Mouse (Mus musculus) cerebellum, postnatal 10 days (tissue): ENCODE results near the gene Vasp.

ENCODE experiments used
- DNase-seq, 2 experiments: peaks; one replicate each; pipeline ENCODE4 v3.0.0; 2021; ENCODE audit warnings: mixed read lengths in 2 of 2

The Vasp gene

DNA sequence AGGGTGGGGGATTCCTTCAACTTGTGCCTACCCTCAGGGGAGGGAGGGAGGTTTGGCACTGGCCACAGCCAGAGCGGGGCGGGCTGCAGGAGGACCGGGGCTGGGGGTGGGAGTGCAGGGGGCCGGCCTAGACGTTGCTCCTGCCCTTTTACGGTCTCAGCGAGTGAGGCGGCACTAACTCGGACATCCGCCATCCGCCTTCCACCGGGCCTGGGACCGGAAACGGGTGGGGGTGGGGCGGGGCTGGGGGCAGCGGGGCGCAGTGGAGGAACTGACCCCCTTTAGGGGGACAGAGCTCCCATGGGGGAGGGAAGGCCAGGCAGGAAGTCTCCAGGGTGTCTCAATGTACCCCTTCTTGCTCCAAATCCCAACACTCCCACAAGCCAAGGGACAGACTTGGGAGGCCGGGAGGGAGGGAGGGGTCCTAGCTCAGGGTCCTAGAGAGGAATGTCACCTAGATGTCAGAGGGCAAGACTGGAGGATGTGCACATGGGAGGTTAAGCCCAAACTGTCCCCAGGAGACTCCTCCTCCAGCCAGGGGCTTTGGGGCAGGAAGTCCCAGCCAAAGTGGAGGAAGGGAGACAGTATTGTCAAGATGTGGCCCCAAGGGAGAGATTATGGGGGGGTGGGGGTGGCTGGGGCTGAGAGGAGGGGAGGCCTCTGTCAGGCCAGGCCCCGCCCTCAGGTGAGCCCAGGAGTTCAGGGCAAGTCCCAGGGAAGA lies 1.7 kb downstream of the Vasp start:
- peak; percentile 70 for DNase-seq

GRCm38 (mm10) chr7:19268993-19269681 lies 2.5 kb downstream of the Vasp start:
- no peak for DNase-seq

- DNase-seq: no peak
Measured at GRCm38 (mm10) chr7:19267051-19267450, 4.6 kb downstream of the Vasp start.

- DNase-seq: peak; percentile 57 to 60
Measured at GRCm38 (mm10) chr7:19265928-19266822, 5.4 kb downstream of the Vasp start.

DNA sequence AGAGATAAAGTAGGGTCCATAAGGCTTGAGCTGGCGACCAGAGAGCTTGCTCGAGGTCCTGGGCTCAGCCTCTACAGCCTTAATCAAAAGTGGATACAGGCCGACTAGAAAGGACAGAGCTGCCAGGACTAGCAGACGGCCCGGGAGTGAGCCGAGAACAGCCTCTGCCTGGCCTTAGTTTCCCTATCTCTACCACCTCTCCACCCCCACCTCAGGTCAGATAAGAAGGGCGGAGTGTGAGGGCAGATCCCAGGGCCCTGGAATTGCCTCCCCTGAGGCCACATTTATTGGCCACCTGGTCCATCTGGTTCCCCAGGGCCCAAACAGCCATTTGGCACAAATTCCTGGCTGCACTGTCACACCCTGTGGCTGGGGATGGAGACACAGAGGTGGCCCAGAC lies 6.5 kb downstream of the Vasp start:
- peak; percentile 66 to 69 for DNase-seq

DNA sequence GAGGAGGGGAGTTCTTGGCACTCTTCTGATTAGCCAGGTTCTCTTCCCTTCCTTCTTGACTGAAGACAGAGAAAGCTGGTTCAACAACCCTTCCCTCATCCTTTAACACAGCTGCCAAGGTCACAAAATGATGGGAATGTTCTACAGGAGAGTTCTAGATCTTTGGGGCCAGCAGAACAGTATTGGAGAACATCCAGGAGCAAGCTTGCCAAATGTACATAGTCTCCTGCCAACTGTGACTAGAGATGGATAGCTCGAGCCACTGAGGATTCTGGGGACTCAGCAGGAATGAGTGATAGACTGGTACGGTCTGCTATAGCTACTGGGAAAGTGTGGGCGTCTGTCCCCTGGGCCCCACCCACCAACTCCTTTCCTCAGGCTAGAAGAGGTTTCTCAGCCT lies 13.3 kb downstream of the Vasp start:
- no peak for DNase-seq

DNA sequence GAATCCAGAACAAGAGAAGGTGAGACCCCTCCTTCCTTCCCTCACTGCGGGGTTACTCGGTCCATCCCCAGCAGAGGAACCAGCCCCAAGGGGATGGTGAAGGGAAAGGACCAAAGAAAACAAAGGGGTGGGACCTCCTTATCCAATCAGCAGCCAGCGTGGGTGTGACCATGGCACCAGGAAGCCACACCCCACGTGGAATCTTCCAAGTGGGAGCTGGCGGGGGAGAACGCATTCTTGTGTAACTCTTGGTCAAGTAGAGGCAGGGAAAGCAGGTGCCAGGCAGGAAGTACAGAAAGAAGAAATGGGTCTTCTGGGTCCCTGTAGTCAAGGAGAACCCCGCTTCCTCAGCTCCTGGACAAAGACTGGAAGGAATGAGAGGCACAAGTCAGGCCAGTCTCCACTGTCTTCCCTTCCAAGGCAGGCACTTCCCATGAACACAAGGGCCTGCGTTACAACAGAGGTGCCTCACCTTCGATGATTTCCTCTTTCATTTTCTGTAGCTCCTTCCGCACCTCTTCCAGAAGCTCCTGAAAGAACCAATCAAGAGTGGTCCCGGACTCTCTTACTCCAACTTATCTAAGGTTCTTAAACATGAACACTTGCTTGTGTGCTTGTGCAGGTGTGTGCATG lies 14.1 kb downstream of the Vasp start:
- peak; percentile 48 to 53 for DNase-seq

DNA sequence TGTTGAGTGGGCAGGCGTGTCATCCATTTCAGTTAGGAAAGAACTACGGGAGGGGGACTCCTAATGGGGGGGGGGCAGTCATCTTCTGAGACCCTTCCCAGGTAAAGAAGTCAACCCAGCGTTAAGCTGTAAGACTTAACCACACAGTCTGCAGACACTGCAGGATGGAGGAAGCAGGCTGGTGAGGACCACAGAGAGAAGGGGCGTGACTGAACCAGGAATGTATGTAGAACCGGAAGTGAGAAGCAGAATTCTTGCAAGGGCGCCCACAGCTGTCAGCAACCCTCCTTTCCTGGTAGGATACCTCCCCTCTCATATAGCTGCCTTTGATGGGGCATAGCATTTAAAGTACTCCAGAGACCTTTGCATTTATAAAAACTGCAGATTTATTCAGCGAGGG lies 15.1 kb downstream of the Vasp start:
- DNase-seq: no peak

- DNase-seq: no peak
Measured at GRCm38 (mm10) chr7:19255395-19255794, 16.2 kb downstream of the Vasp start.

DNA sequence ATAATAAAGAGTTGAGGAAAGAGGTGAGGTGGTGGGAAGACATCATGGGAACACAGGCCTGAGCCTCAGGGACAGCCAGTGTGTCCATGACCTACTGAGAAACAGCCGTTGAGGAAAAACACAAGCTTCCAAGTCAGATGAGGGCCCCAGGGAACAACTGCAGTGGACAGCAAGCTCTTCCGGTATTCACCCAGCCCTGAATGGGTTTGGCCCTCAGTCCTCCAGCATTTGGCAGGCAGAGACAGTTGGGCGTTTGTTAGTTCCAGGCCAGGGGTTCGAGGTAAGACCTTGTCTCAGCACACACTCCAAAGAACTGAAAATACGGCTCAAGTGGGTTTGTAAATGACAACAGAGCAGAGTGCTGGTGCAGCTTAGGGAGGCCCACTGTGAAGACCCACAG lies 18.2 kb downstream of the Vasp start:
- DNase-seq: no peak

- DNase-seq: no peak
Measured at GRCm38 (mm10) chr7:19252078-19252477, 19.5 kb downstream of the Vasp start.

- DNase-seq: no peak
Measured at GRCm38 (mm10) chr7:19247511-19247910, 24.1 kb downstream of the Vasp start.

DNA sequence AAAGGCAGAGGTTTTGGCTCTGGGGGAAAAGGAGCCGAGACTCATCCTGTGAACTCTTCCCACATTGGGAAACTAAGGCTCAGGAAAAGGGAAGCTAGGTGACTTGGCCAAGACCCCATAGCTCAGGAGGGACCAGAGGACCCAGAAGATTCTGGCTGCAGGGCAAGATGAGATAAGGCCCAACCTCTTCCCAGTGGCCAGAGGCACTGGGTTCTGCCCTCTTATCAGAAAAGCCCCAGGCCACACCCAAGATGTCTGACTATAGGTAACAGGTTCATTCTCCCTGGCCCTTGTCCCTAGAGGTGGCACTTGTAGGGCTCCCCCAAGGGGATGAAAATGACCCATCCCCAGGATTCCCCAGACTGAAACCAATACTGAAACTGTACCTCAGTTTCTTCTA lies 24.8 kb downstream of the Vasp start:
- DNase-seq: no peak

- DNase-seq: no peak
Measured at GRCm38 (mm10) chr7:19245083-19245482, 26.5 kb downstream of the Vasp start.

DNA sequence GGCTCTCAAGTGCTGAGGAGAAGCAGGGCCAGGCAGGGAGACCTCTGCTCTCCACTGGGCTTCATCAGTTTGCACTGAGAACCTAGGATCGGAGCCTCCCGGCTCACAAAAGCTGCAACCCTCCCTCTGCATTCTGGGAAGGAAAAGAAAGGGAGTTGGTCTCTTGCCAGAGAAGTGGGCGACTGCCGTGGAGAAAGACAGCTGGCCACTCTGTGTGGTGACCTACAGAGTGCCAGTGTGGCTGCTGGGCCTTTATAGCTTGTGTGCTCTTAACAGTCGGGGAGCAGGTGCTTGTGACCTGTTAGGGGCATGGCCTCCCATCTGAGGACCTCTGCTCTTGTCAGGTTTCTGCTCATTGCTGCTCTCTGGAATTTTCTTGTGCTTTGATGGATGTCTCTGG lies 27.8 kb downstream of the Vasp start:
- DNase-seq: peak; percentile 75 to 81

DNA sequence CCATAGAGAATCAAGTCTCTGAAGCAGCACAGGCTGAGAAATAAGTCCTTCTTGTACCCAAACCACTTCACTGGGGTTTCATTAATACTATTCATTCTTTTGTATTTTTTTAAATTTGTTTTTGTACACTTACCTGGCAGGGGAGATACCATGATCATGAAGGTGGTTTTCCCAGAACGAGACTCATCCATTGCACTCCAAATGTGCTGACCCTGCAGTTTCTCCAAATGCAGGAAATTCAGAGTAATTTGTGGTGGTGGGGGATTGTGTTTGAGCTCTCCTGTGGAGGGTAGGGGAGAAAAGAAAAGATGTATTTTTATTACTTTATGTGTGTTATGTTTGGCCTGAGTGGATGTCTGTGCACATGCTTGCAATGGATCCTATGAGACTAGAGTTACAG lies 29.6 kb downstream of the Vasp start:
- no peak for DNase-seq

- DNase-seq: no peak
Measured at GRCm38 (mm10) chr7:19240905-19241463, 30.6 kb downstream of the Vasp start.

DNA sequence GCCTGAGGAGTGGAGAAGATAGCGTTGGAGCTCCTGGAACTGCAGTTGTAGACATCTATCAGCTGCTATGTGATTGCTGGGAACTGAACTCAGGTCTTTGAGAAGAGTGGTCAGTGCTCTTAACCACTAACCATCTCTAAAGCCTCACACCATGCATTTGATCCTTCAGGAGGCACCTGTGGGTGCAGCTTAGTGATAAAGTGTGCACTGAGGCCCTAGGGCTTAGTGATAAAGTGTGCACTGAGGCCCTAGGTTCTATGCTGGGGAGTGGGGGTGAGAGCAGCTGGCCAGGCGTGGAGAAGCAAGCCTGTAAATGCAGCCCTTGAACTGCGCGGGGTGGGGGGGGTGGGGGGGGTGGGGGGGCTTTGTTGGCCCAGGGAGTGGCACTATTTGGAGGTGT lies 31.6 kb downstream of the Vasp start:
- no peak for DNase-seq

GRCm38 (mm10) chr7:19239423-19239822 lies 32.2 kb downstream of the Vasp start:
- DNase-seq: peak; percentile 94 to 97

DNA sequence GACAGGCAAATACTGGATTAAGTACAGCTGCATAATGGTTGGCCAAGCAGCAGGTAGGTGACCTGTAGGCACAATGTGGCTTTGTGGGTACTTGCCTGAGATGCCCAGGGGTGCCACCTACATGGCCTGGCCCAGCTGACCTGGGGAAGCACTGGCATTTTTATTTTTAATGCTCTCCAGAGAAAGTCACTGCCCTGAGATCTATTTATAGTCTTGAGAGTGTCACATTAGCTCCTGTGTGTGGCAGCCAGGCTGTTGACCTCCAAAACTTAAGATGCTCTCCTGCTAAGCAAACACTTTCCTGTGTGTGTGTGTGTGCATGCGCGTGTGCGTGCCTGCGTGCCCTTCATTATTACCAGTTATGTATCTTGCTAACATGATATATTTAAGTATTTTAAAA lies 33.3 kb downstream of the Vasp start:
- DNase-seq: no peak

GRCm38 (mm10) chr7:19236411-19236810 lies 35.2 kb downstream of the Vasp start:
- peak; percentile 67 to 74 for DNase-seq

- DNase-seq: no peak
Measured at GRCm38 (mm10) chr7:19235092-19235671, 36.4 kb downstream of the Vasp start.
